Mouse (Mus musculus) liver (tissue): ENCODE measurements around the gene Calm3.

ENCODE experiments used
- DNase-seq: peaks from one replicate; pipeline ENCODE4 v3.0.0-alpha.2; 2020; ENCODE audit warnings: mixed read lengths

The Calm3 gene

DNA sequence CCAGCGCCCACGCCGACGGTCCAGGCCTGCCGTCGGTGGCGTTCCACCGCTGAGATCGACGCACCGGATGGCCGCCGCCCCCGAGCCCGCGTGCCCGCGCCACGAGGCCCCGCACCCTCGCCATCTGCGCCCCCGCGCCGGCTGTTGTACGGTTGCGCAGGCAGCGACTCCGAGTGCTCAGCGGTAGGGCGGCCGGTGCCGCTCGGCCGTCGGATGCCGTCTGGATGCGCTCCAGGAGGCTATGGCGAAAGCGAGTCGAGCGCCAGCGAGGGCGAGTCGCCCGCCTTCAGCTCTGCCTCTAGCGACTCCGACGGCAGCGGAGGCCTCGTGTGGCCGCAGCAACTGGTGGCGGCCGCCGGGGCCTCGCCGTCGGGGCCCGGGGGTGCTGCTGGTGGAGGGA lies 38.0 kb downstream of the Calm3 start:
- no peak for DNase-seq

DNA sequence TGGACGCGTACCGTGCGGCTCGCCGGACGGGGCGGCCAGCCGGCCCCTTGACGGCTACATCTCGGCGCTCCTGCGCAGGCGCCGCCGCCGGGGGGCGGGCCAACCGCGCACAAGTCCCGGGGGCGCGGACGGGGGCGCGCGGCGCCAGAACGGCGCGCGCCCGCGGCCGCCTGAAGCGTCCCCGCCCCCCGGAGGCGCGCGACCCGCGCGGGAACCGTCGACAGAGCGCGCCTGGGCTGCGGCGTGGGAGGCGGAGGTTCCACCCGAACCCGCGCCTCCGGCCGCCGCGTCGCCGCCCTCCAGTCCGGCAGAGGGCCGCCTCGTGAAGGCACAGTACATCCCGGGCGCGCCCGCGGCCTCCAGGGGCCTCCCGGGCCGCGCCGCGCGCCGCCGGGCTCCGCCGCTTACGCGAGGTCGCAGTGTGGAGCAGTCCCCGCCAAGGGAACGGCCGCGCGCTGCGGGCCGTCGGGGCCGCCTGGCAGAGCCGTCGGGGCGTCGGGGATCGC lies 38.6 kb downstream of the Calm3 start:
- DNase-seq: no peak

DNA sequence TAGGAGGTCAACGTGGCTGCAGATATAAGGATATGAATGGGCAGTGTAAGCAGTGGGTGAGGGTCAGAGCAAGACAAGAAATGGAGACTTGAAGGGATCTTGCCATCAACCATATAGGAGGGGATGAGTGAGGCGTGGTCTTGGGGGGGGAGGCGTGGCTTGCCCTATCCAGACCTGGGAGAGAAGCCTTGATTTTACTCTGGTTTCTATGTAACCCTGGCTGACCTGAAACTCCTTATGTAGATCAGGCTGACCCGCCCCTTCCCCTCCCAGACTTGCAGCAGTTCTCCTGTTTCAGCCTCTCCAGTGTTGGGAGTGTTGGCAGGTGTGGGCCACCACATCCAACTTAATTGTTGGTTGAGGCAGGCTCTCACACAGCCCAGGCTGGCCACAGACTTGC lies 39.6 kb downstream of the Calm3 start:
- no peak for DNase-seq

DNA sequence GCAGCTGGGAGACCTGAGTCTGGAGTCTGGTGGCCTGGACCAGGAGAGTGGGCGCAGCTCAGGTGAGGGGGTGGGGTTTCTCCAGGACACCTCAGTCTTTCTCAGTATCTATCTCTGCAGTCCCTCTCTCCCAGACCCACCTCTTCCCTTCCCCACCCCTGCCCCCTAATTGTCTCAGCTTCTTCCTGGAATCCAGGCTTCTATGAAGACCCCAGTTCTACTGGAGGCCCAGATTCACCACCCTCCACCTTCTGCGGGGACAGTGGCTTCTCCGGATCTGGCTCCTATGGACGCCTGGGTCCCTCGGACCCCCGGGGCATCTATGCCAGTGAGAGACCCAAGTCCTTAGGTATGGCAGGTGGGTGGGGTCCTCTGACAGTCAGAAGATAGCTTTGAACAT lies 40.8 kb downstream of the Calm3 start:
- DNase-seq: no peak

DNA sequence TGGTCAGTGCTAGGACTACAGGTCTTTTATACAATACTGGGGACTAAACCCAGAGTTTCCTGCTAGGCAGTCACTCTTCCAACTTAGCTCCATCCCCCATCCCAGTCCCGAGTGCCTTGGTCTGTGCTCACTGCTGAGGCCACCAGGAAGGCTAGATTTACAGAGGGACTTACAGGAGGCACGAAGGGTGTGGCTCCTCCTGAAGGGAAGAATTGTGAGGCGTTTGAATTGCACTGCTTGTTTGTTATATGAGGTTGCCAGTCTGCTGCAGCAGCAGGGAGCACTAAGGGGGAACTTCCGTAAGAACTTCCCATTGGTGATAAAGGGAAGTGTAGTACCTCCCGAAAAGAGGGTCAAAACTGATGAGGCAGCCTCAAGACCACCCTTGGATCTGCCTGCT lies 43.3 kb downstream of the Calm3 start:
- DNase-seq: no peak

DNA sequence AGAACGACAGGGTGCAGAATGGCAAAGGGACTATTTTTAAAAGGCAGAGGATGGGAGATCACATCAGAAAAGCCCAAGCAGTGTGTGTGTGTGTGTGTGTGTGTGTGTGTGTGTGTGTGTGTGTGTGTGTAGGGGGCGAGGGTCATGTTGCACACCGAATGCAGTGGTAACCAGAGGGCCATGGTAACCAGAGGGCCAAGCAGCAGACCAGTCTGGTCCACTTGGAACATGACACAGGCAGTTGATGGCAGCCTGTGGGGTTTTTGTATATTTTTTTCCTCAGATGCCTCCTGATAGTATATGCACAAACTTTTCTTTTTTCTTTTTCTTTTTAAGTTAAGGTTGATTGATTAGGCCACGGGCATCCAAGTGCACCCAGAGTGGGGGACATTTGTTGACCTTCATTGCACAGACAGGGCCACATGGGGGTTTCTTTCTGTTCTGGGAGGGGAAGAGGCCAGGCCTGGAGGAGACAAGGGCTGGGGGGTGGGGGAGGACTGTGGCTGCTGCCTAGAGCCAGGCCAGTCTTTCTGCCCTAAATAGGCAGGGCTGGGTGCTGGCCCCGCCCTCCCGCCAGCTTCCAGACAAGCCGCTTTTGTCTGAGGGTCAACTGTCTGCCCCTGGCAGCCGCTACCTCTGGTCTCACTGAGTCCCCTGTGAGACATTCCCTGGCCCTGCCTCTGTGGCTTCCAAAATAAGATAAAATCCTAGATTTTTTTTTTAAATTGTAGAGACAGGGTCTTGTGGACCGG lies 43.9 kb downstream of the Calm3 start:
- DNase-seq: peak; percentile 56

DNA sequence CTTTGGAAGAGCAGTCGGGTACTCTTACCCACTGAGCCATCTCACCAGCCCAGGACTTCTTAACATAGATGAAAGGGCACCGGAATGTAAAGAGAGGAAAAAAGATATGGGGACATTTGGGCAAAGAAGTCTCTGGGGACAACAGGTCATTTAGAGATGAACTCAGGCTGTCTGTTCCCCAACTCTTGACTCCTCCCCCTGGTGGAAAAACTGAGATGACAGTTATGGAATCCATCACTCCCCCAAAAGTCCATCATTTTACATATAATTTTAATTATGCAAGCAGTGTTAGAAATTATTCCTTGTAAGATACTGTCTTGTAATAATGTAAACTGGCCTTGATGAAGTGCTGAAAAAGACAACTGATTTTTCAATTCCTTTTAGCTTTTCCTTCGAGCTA lies 46.2 kb downstream of the Calm3 start:
- DNase-seq: no peak

DNA sequence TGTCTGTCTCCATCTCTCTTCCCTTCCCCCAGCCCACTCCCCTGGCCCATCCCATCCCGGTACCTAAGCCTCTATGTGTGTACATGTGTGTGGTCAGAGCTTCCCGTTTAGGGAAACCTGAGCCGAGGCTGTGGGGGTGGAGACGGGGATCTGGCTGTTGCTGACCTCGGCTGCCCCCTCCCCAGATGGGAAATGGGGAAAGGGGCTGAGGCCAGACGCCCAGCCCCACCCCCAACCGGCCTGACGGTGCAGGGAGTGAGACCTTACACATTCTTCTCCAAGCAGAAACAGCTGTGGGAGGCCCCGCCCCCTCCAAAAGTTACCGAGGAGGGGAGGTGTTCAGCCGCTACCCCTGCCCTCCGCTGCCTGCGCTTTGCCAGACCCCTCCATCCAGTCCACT lies 47.3 kb downstream of the Calm3 start:
- peak; percentile 50 for DNase-seq

DNA sequence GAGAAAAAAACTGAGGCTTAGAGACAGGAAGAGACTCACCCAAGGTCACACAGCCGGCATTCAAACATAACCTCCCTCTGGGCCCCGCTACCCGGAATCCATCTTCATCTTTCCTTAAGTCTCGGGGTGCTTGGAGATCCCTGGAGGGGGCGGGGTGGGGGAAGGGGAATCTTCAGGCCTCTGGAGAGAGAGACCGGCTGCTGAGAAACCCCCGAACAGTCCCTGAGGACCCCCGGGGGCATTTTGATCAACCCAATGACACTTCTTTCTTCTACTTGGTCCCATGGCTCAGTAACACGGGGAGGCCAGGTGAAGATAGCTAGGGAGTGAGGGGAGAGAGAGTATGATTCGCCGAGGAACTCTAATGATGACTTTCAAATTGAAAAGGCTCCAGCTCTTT lies 47.9 kb downstream of the Calm3 start:
- DNase-seq: no peak

DNA sequence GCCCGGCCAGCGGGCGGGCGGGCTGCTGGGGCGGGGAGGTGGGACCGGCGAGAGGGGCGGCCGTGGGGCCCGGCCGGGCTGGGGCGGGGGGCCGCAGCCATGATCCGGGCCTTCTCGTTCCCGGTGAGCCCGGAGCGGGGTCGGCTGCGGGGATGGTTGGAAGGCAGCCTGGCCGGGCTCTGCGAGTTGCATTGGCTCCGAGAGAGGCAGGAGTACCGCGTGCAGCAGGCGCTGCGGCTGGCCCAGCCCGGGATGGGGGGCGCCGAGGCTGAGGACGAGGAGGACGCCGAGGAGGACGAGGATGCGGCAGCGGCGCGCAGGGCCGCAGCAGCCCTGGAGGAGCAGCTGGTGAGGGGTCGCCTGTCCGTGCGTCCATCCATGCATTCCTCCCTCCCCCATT lies 48.6 kb downstream of the Calm3 start:
- DNase-seq: no peak

DNA sequence AGATGAGACGGTGACA lies 48.8 kb downstream of the Calm3 start, which contains the start of gene Dact3:
Gene Dact3 (plus strand): TSS at position 8 of the 16 bp plus-strand sequence.
- DNase-seq: no peak

DNA sequence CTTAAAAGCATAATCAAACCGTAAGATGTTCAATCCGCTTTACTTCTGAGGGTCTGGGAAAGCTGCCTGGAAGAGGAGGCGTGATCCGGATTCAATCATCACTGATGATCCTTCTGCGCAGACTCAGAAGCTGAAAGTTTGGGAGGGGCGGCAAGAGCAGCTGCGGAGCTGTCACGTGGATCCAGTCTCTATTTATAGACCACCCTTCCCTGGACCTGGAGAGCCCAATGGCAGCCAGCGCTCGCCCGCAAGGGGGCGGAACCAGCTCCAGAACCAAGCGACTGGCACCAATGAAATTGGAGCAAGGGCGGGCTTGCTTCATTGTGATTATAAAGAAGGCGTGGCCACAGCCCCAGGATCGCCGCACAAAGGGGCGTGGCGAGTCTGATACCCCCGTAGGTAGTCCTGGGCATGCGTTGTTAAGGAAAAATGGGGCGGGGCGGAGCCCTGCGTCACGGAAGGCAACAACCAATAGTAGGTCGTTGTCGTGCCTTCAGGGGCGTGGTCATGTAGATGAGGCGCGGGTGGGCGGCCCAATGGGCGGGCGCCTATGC lies 49.1 kb downstream of the Calm3 start:
- DNase-seq: peak; percentile 100

DNA sequence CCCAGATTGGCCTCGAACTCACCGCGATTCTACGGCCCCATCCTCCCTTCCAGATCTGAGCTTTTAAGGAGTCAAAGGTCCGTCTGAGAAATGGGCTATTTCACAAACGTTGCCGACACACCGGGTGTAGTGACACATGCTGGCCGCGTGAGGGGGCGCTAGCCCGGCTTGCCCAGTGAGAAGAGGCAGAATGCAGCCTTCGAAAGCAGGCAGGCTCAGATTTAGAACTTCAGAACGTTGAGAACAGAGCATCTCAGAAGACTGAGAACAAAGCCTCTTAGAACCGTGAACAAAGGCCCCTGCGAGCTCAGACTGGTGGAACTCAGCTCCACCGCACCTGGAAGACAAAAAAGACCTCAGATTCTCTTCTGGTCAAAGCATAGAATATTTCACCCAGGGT lies 49.7 kb downstream of the Calm3 start:
- peak; percentile 83 for DNase-seq

DNA sequence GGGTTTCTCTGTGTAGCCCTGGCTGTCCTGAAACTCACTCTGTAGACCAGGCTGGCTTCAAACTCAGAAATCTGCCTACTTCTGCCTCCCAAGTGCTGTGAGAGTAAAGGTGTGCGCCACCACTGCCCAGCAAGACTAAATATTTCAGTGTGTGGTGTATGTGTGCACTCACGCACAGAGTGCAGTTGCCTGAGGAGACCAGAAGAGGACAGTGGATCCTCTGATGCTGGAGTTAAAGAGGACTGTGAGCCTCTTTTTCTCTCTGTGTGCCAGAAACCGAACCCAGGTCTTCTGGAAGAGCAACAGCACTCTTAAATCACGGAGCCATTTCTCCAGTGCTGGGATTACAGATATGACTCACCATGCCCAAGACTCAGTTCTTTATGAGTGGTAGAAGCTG lies 50.5 kb downstream of the Calm3 start:
- no peak for DNase-seq

DNA sequence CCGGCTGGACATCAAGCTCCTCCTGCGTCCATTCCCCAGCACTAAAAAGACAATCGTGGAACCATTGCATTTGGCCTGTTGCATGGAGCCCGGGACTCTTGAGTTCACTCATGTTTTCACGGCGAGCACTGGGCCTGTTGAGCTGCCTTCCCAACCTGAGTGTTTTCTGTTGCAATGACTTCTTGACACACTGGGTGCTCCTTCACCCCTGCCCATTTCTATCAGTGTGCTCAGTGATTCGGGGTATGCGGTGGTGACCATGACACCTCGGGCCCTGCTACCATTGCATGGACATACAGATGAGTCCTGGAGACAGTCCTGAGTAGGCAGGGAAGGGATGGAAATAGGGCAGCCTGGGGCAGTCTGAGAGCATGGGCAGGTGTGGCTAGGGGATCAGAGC lies 51.4 kb downstream of the Calm3 start:
- no peak for DNase-seq

DNA sequence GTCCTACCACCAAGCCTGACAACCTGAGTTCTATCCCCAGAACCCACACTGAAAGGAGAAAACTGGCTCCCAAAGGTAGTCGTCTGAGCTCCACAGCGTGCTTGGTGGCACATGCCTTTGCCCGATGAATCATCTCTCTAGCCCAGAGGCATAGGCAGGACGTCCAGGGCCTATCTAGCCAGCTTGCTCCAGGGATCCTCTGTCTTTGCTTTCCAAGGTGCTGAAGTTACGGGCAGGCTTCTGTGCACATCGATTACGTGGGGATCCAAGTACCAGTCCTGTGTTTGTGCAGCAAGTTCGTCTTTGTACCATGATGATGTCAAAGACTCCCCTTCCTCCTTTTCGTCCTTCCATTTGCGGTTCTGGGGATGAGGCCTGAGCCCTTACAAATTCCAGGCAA lies 52.3 kb downstream of the Calm3 start:
- DNase-seq: no peak

DNA sequence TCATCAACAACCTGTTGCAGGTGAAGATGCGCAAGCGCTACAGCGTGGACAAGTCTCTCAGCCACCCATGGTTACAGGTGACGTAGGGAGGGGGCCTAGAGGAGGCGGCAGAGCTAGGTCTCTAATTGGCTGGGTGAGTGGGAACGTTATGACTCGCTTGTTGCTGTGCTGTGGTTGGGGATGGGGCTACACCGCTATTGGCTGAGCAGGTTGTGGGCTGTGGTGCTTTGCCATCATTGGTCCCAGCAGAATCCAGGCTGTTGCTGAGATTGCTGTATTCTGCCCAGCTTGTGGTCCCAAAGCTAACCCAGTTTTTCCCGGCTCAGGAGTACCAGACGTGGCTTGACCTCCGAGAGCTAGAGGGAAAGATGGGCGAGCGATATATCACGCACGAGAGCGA lies 54.4 kb downstream of the Calm3 start:
- peak; percentile 39 for DNase-seq

DNA sequence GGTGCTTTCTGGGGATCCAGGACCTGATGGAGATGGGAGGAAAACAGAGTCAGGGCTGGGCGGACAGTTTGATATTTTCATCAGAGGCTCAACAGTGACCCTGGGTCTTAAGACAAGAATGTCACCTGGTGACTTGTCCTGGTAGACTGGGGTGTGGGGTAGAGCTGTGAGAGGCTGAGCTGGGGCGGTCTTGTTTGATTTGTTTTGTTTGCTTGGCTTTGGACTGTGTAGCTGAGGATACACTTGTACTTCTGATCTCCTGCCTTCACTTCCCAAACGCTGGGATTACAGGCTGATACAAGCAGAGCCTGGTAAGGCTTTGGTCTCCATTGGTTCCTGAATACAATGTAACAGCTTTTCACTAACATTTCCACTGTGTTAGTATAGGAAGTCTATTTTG lies 56.4 kb downstream of the Calm3 start:
- no peak for DNase-seq
